Mouse (Mus musculus) limb, embryonic 11.5 days (tissue): ENCODE data around the gene Tbkbp1. TPM values are rescaled to one million over a fixed set of nuclear protein-coding genes. Genes with fewer than 3 reads are reported as not detected.
A peak's percentile ranks its signal among the peaks of the same experiment; 100 is the strongest.

Source experiments
- ATAC-seq: fragments of 200-750 bp; cut with Nextera tagmentation; 2 replicates; pipeline ENCODE4 v1.8.0; 2017; ENCODE audit warnings: low read depth; ENCODE audit not compliant: insufficient number of reproducible peaks, low FRiP score, low TSS enrichment
- DNase-seq: peaks from one replicate; pipeline ENCODE4 v3.0.0-alpha.2; 2015; ENCODE audit warnings: low spot score
- H3K27ac ChIP-seq: fragments of 300-500 bp; sonication (generic); replicated peaks from 2 replicates; pipeline ENCODE4 v1.5.1; 2014; ENCODE audit warnings: low read depth, mild to moderate bottlenecking, low read length
- H3K27me3 ChIP-seq: fragments of 300-500 bp; sonication (generic); 2 replicates; pipeline ENCODE4 v1.6.1; 2014; ENCODE audit warnings: mild to moderate bottlenecking, low read length, mixed read lengths; ENCODE audit not compliant: control insufficient read depth, insufficient read depth
- H3K36me3 ChIP-seq: fragments of 300-500 bp; sonication (generic); 2 replicates; pipeline ENCODE4 v1.6.1; 2014; ENCODE audit warnings: mild to moderate bottlenecking, low read length, moderate library complexity, mixed read lengths; ENCODE audit not compliant: control insufficient read depth, insufficient read depth
- H3K4me1 ChIP-seq: fragments of 300-500 bp; sonication (generic); 2 replicates; pipeline ENCODE4 v1.6.1; 2014; ENCODE audit warnings: low read length, mixed read lengths; ENCODE audit not compliant: control insufficient read depth, insufficient read depth
- H3K4me2 ChIP-seq: fragments of 300-500 bp; sonication (generic); 2 replicates; pipeline ENCODE4 v1.6.1; 2014; ENCODE audit warnings: low read depth, mild to moderate bottlenecking, moderate library complexity; ENCODE audit not compliant: severe bottlenecking
- H3K4me3 ChIP-seq: fragments of 300-500 bp; sonication (generic); 2 replicates; pipeline ENCODE4 v1.5.1; 2014; ENCODE audit warnings: low read depth, low read length
- H3K9ac ChIP-seq: fragments of 300-500 bp; sonication (generic); 2 replicates; pipeline ENCODE4 v1.6.1; 2014; ENCODE audit warnings: mild to moderate bottlenecking, low read length
- H3K9me3 ChIP-seq: fragments of 300-500 bp; sonication (generic); 2 replicates; pipeline ENCODE4 v1.6.1; 2016; ENCODE audit warnings: low read length; ENCODE audit not compliant: control insufficient read depth
- WGBS: fragments of 180-500 bp; shearing (Covaris S2); extraction: QIAGEN DNeasy Blood & Tissue Kit; methylation state at CpG from one replicate; pipeline ENCODE4 v1.1.7; 2014; 5-methylcytosine and 5-hydroxymethylcytosine counted together
- polyA plus RNA-seq: library from polyadenylated mRNA; unstranded; fragments of >200 nt; fragmentation: Nextera tagmentation; extraction: Ambion mirVana; gene quantifications from 2 replicates; pipeline ENCODE4 v1.2.1, GENCODE M21; 2014

Gene Tbkbp1
- polyA plus RNA-seq, 1 experiment from 2014 or later: 6.2 TPM

DNA sequence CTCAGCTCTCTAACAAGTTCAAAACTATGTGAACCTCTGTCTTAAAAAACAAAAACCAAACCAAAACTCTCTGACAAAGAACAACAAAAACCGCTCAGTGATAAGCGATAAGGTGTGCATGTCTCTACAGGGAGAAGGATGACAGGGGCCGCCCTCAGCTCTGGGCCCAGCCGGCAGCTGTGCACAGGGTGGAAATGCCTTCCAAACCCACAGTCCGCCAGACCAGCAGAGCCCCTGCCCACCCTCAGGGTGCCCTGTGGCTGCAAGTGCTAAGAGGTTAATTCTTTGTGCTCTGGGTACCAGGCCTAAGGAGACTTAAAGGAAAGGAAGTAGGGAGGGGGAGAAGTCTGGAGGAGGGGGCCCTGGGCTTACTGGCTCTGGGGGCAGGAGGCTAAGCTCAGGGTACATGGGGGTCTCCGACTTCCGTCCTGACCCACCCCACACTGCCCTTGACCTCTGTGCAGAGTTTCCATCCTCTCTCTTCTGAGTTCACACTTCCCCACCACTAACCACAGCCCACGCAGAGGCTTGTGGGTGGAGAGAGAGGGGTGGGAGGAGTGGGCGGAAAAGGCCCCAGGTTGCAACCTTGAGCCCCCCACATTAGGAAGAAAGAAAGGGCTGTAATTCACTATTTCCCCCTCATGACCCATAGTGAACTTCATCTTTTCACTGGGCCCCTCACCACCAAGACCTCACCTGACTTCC, 7.9 kb downstream of the Tbkbp1 start:
- H3K36me3 ChIP-seq: no peaks in the 10 kb centered on the region
- ATAC-seq (no peak), DNase-seq (no peak)
- no peak overlapping the region for H3K4me2 ChIP-seq
- no peak overlapping the region for H3K9ac ChIP-seq
- no peaks in the 10 kb centered on the region for H3K9me3 ChIP-seq
- H3K27ac ChIP-seq: no peak overlapping the region
- WGBS: 63% methylated on average over 9 of the region's 9 CpGs
- peaks cover 11% of the 10 kb centered on the region for H3K4me1 ChIP-seq
- H3K27me3 ChIP-seq: peaks cover 21% of the 10 kb centered on the region
- no peak overlapping the region for H3K4me3 ChIP-seq

- Histone ChIP-seq H3K4me1 (peaks cover 12% of the 10 kb centered on the region), H3K27me3 (peaks cover 32% of the 10 kb centered on the region), H3K36me3 (no peaks in the 10 kb centered on the region), H3K9me3 (no peaks in the 10 kb centered on the region), H3K27ac (no peak overlapping the region), H3K4me2 (no peak overlapping the region), H3K4me3 (no peak overlapping the region), H3K9ac (no peak overlapping the region)
- ATAC-seq (no peak), DNase-seq (no peak)
- WGBS: 74% methylated on average over 8 of the region's 8 CpGs
Observed at GRCm38 (mm10) chr11:97142159-97142608, 9.1 kb downstream of the Tbkbp1 start.

- ATAC-seq (no peak), DNase-seq (no peak)
- Histone ChIP-seq H3K4me2 (no peak overlapping the region), H3K36me3 (no peaks in the 10 kb centered on the region), H3K4me3 (no peak overlapping the region), H3K4me1 (peaks cover 12% of the 10 kb centered on the region), H3K27me3 (peaks cover 32% of the 10 kb centered on the region), H3K27ac (no peak overlapping the region), H3K9ac (no peak overlapping the region), H3K9me3 (no peaks in the 10 kb centered on the region)
- 78% methylated on average over 4 of the region's 4 CpGs for WGBS
Observed at GRCm38 (mm10) chr11:97140811-97141210, 10.5 kb downstream of the Tbkbp1 start.

DNA sequence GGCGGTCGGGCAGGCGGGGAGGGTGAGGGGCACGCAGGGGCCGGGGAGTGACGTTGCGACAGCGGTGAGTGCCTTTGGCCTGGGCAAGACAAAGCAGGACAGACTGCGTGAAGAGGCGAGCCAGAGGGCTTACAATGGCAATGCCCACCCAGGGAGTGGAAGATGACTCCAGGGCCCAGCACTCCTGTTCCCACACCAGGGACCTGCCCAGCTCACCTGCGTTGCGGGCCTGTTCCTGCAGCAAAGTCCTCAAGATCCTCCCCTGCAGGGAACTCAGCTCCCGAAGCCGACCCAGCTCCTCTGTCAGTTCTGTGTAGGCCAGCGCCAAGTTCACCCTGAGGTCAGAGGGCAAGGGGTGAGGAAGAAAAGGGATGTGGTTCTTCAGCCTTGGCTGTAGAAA, 12.0 kb downstream of the Tbkbp1 start:
- WGBS: 10% methylated on average over 15 of the region's 15 CpGs
- H3K4me1 ChIP-seq: peaks cover 12% of the 10 kb centered on the region
- DNase-seq (peak; percentile 28), ATAC-seq (no peak)
- H3K4me3 ChIP-seq: peak overlapping the region; percentile 32
- no peaks in the 10 kb centered on the region for H3K36me3 ChIP-seq
- peak overlapping the region; percentile 53; the same call in 1 of the 2 replicates for H3K9ac ChIP-seq
- peaks cover 32% of the 10 kb centered on the region for H3K27me3 ChIP-seq
- H3K27ac ChIP-seq: no peak overlapping the region
- H3K4me2 ChIP-seq: peak overlapping the region; percentile 60
- H3K9me3 ChIP-seq: no peaks in the 10 kb centered on the region

GRCm38 (mm10) chr11:97138554-97139226, 12.6 kb downstream of the Tbkbp1 start:
- Histone ChIP-seq H3K27ac (no peak overlapping the region), H3K4me3 (peak overlapping the region; percentile 32), H3K27me3 (peaks cover 32% of the 10 kb centered on the region), H3K4me2 (peak overlapping the region; percentile 60), H3K9ac (peak overlapping the region; percentile 53), H3K36me3 (no peaks in the 10 kb centered on the region), H3K4me1 (peaks cover 12% of the 10 kb centered on the region), H3K9me3 (no peaks in the 10 kb centered on the region)
- DNase-seq: peak; percentile 49
- WGBS: 6% methylated on average over 66 of the region's 69 CpGs
- ATAC-seq: no peak

GRCm38 (mm10) chr11:97133270-97133669, 18.0 kb downstream of the Tbkbp1 start:
- ATAC-seq (no peak), DNase-seq (no peak)
- Histone ChIP-seq H3K4me3 (no peak overlapping the region), H3K9me3 (no peaks in the 10 kb centered on the region), H3K4me2 (no peak overlapping the region), H3K4me1 (peaks cover 4% of the 10 kb centered on the region; the same call in 1 of the 2 replicates), H3K27ac (no peak overlapping the region), H3K27me3 (peaks cover 14% of the 10 kb centered on the region), H3K9ac (no peak overlapping the region), H3K36me3 (no peaks in the 10 kb centered on the region)
- WGBS: 54% methylated on average over 5 of the region's 5 CpGs

- WGBS: 16% methylated on average over 6 of the region's 6 CpGs
- ATAC-seq: no peak
Observed at GRCm38 (mm10) chr11:97132185-97132584, 19.1 kb downstream of the Tbkbp1 start.

GRCm38 (mm10) chr11:97131683-97132082, 19.6 kb downstream of the Tbkbp1 start:
- 68% methylated on average over 2 of the region's 2 CpGs for WGBS
- Histone ChIP-seq H3K4me2 (no peak overlapping the region), H3K27ac (no peak overlapping the region), H3K9me3 (no peaks in the 10 kb centered on the region), H3K4me1 (peaks cover 7% of the 10 kb centered on the region; the same call in 1 of the 2 replicates), H3K4me3 (no peak overlapping the region), H3K9ac (no peak overlapping the region), H3K27me3 (peaks cover 3% of the 10 kb centered on the region; the same call in 1 of the 2 replicates), H3K36me3 (no peaks in the 10 kb centered on the region)
- no peak for DNase-seq
- ATAC-seq: no peak

More at GRCm38 (mm10) chr11:97132185-97132584, 19.1 kb downstream of the Tbkbp1 start:
- Histone ChIP-seq H3K9me3 (no peaks in the 10 kb centered on the region), H3K27me3 (peaks cover 3% of the 10 kb centered on the region; the same call in 1 of the 2 replicates), H3K4me1 (peaks cover 7% of the 10 kb centered on the region; the same call in 1 of the 2 replicates), H3K36me3 (no peaks in the 10 kb centered on the region), H3K9ac (no peak overlapping the region), H3K4me2 (no peak overlapping the region), H3K27ac (no peak overlapping the region), H3K4me3 (no peak overlapping the region)
- no peak for DNase-seq
